Mouse (Mus musculus) megakaryocyte, embryonic 14.5 days (primary cell): Measurements from ENCODE around the gene Aspscr1. TPM values are rescaled to one million over a fixed set of nuclear protein-coding genes. Genes with fewer than 3 reads are reported as not detected.

Experiments used
- H3K27me3 ChIP-seq: replicated peaks from 2 replicates; pipeline ENCODE3; 2012; ENCODE audit warnings: inconsistent platforms
- H3K36me3 ChIP-seq: replicated peaks from 2 replicates; pipeline ENCODE3; 2012; ENCODE audit warnings: low read length, inconsistent platforms, mixed read lengths
- H3K4me1 ChIP-seq: 2 replicates; pipeline ENCODE4 v1.6.1; 2012; ENCODE audit warnings: inconsistent platforms
- H3K4me3 ChIP-seq: replicated peaks from 2 replicates; pipeline ENCODE3; 2012; ENCODE audit warnings: moderate library complexity, mild to moderate bottlenecking, inconsistent platforms
- H3K9me3 ChIP-seq: 2 replicates; pipeline ENCODE4 v1.6.1; 2012; ENCODE audit warnings: inconsistent platforms
- FLI1 ChIP-seq: IDR thresholded peaks from 2 replicates; pipeline ENCODE4 v1.6.1; 2012; ENCODE audit warnings: low read length, inconsistent platforms, mixed read lengths
- GATA1 ChIP-seq: IDR thresholded peaks from 3 replicates; pipeline ENCODE4 v1.6.1; 2012; ENCODE audit warnings: mixed read lengths, low read length, inconsistent platforms, borderline replicate concordance
- polyA plus RNA-seq: library from polyadenylated mRNA; stranded (reverse); fragments of >175 nt; gene quantifications from 2 replicates; pipeline ENCODE4 v1.2.3, GENCODE M21; 2012; ENCODE audit warnings: low replicate concordance; ENCODE audit not compliant: insufficient read depth

The Aspscr1 gene
- polyA plus RNA-seq, 1 experiment, result 458 TPM

DNA sequence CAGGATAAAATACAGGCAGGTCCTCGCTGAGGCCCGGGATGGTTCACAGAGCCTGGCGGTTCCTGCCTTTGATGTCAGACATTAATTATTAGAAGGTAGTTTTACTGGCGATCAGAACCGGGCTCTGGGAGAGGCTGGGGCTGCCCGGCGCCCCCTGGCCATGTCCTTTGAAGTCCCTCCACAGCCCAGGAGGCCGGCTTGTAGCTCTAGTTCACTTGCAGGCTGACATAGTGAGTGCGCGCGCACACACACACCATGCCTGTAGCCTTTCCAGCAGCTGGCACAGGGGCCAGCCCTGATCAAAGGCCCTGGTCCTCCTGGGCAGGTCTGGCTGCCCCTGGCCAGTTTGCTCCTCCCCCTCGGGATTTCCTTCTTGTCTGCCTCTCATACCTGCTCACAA, 22.9 kb downstream of the Aspscr1 start:
- H3K4me3 ChIP-seq, result no peak overlapping the region
- H3K36me3 ChIP-seq, result peaks cover 96% of the 10 kb centered on the region
- peaks cover 28% of the 10 kb centered on the region for H3K4me1 ChIP-seq
- no peaks in the 10 kb centered on the region for H3K9me3 ChIP-seq
- TF ChIP-seq FLI1, result no peak
- TF ChIP-seq GATA1, result no peak
- H3K27me3 ChIP-seq, result no peaks in the 10 kb centered on the region

DNA sequence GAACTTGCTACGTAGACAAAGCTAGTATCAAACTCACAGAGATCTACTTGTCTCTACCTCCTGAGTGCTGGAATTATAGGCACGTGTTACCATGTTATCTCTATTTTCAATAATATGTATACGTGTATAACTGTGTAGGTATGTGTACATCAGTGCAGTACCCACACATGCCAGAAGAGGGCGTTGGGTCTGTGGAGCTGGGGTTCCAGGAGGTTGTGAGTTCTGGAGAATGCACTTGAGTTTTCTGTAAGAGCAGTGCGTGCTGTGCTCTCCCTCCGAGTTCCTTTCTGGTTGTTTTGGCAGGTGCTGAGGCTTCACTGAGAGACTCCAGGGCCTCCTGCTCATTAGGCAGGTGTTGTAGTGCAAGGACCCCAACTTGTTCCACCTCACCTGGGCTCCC, 23.8 kb downstream of the Aspscr1 start:
- H3K4me1 ChIP-seq, result peaks cover 33% of the 10 kb centered on the region
- TF ChIP-seq FLI1 (no peak), GATA1 (no peak)
- H3K36me3 ChIP-seq, result peaks cover 99% of the 10 kb centered on the region
- no peaks in the 10 kb centered on the region for H3K9me3 ChIP-seq
- no peak overlapping the region for H3K4me3 ChIP-seq
- H3K27me3 ChIP-seq, result no peaks in the 10 kb centered on the region

DNA sequence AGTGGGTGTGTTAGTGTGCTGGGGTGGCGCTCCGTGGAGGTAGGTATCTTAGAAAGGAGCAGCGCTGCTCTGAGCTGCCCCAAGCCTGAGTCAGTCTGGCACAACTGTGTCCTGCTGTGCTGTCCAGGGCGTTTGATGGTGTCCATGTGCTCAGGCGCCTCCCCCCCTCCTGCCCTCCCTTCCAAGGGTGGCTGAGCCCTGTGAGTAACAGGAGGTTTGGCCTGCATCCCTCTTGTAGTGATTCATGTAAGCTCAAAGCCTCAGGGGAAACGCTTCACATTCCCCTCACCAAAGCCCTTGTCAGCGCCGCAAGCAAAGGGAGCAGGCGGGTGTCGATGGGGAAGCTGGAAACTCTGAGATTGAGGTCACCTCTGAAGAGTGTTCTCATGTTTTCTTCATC, 25.0 kb downstream of the Aspscr1 start:
- TF ChIP-seq GATA1 (no peak), FLI1 (no peak)
- Histone ChIP-seq H3K27me3 (no peaks in the 10 kb centered on the region), H3K36me3 (peaks cover 97% of the 10 kb centered on the region), H3K4me3 (no peak overlapping the region), H3K9me3 (no peaks in the 10 kb centered on the region), H3K4me1 (peaks cover 21% of the 10 kb centered on the region)

DNA sequence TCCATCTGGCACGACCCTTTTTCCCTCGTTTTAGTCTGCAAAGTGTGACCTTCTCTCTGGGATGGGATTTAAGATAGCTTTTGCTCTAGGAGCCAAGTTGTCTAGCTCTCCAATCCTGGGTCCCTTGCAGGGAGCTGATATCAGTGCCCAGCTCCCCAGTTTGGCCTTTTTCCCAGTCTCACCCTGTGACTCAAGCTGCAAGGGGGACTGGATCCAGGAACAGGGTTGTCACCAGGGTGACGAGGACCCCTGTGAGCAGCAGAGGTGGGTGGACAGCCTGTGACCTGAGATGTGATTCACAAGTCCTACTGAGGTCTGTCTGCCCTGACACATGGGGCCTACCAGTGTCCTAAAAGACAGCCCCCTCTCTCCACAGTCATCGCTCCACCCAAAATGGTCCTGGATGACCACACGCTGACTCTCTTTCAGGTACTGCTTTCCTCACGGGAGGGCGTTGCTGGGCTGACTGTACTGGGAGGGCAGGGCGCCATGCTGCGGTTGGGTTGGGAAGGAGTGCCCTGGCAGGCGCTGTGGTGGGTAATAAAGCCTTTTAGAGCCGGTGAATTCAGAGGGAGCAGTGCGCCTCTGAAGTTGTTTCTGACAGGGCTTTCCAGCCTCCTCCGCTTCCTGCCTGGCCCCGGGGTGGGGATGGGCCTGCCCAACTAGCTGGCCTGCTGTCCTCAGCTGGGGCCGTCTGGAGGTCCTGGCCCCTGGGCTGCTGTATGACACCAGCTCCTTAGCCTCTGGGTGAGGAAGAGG, 31.1 kb downstream of the Aspscr1 start:
- no peaks in the 10 kb centered on the region for H3K27me3 ChIP-seq
- H3K36me3 ChIP-seq, result peaks cover 88% of the 10 kb centered on the region
- H3K4me3 ChIP-seq, result no peak overlapping the region
- H3K9me3 ChIP-seq, result no peaks in the 10 kb centered on the region
- no peak for TF ChIP-seq FLI1
- H3K4me1 ChIP-seq, result peaks cover 30% of the 10 kb centered on the region

DNA sequence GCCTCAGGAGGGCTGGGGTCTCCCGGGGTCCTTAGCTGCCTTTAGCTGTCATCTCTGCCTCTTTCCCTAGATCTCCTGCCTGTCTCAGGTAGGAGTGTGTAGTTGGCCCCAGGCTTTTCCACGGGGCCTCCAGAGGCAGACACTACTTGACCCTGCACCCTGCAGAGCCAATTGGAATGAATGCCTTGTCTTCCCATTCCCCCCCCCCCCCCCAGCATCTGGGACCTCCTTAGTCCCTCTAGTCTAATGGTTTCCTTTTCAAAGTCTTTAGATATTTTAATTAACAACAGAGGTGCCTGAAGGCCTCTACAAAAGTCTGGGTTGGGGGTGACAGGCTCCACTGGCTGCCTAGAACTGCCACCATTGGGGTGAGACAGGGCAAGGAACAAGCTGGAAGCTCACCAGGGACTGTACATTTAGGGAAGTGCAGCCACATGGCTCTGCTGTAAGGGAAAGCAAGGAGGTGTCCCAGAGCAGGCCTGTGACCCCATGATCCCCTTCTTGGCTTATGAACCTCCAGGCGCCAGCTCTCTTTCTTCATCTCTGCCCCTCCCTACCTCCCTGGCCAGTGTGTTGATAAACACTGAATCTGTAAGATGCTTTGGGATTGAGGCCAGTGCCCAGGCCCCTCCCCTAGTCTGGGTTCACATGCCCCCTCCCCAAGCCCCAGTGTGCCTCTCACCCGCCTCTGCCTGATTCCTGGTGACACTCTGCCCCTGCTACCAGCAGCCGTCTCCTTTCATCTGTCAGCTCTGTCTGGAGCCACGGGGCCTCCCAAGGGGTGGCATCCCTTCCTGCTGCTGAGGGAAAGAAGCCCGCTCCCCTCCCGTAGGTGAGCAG, 31.9 kb downstream of the Aspscr1 start:
- Histone ChIP-seq H3K36me3 (peaks cover 88% of the 10 kb centered on the region), H3K9me3 (no peaks in the 10 kb centered on the region), H3K4me3 (no peak overlapping the region), H3K27me3 (no peaks in the 10 kb centered on the region), H3K4me1 (peaks cover 30% of the 10 kb centered on the region)
- TF ChIP-seq FLI1, result no peak
- no peak for TF ChIP-seq GATA1

DNA sequence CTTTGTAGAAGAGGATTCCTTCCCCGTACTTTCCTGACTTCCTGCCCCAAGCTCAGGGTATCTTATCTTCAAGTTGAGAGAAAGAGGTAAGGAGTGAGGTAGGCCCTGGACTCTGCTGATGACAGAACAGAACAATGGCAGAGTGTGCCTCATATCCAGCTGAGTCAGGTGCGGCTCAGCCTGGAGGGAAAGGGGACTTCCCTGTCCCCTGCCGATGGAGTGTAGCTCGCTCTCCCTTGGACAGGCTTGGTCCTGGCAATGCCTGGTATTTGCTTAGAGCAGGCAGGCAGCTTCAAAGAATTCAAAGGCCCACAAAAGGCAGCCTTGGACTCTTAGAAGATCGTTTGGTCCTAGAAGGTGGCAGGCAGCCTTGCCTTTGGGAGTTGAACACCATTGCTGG, 33.3 kb downstream of the Aspscr1 start:
- Histone ChIP-seq H3K4me1 (peaks cover 19% of the 10 kb centered on the region; the same call in 1 of the 2 replicates), H3K4me3 (no peak overlapping the region), H3K27me3 (no peaks in the 10 kb centered on the region), H3K9me3 (no peaks in the 10 kb centered on the region), H3K36me3 (peaks cover 88% of the 10 kb centered on the region)
- TF ChIP-seq GATA1 (no peak), FLI1 (no peak)

DNA sequence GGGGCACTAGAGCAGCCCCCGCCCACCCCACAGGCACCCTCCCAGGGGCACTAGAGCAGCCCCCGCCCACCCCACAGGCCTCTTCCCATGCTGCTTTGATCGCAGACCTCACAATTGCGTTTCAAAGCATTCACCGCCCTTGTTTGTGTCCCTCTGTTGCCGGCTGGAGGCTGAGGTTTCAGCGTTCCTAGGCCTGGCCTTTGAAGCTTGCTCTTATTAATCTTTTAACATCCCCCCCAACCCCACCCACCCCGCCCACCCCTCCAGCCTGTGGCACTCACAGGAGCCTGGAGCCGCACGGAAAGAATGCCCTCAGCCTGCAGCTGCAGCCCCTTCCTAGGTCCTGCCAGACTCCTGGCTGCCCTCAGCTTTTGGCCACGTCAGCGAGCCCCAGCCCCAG, 34.5 kb downstream of the Aspscr1 start:
- Histone ChIP-seq H3K4me3 (no peak overlapping the region), H3K27me3 (no peaks in the 10 kb centered on the region), H3K36me3 (peaks cover 88% of the 10 kb centered on the region), H3K9me3 (no peaks in the 10 kb centered on the region), H3K4me1 (peaks cover 24% of the 10 kb centered on the region)
- TF ChIP-seq GATA1, result no peak

DNA sequence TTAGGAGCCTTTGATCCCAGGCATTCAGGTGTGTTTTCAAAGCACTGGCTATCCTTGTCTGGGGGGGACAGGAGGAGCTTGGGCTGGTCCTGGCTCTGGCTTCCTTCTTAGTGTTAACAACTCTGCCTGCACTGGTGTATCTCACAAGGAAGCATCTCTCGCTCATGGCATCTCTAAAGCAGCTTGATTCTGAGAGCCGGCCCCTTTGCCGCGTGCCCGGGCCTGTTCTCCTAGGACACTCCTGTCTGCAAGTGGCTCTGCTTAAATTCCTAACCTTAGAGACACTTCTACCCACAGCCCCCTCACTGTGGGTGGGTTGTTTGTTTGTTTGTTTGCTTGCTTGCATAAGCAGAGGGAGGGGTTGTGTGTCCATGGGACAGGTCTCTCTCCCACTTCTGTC, 35.2 kb downstream of the Aspscr1 start:
- Histone ChIP-seq H3K36me3 (peaks cover 84% of the 10 kb centered on the region), H3K4me3 (no peak overlapping the region), H3K4me1 (peaks cover 32% of the 10 kb centered on the region), H3K9me3 (no peaks in the 10 kb centered on the region), H3K27me3 (no peaks in the 10 kb centered on the region)
- no peak for TF ChIP-seq GATA1
- no peak for TF ChIP-seq FLI1

DNA sequence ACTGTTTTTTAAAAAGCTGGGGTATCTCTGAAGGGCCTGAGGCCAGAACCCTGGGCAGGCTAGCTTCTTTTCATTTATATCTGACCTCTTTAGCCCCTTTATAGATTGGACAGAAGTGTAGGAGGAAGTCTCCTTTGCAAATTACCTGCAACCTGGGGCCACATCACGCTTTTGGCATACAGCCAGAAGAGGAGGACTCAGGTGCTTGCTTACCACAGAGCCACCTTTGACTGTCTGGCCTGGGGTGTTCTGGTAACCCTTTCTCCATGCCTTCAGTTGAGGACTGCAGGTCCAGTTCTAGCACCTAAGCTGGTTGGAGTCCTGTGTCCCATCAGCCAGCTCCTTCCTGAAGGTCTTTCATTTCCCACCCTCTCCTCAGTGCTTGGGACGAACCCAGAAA, 36.8 kb downstream of the Aspscr1 start:
- H3K36me3 ChIP-seq, result peaks cover 69% of the 10 kb centered on the region

DNA sequence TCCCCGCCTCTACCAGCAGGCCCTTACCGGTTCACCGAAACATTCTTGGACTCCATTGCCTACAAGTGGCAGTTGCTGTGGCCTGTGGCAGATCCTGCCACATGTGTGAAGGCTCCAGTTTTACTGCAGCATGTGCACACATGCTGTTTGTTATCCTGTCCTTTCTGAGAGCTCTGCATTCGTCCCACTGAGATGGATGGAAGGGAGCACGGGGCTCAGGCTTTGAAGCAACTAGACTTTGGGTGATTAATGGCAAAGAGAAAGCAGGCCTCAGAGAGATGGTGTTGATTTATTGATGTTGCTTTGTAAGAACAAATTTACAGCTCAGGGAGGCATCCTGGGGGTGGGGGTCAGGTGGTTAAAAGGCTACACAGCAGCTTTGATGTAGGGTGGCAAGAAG, 37.9 kb downstream of the Aspscr1 start:
- no peaks in the 10 kb centered on the region for H3K27me3 ChIP-seq
- TF ChIP-seq FLI1 (no peak), GATA1 (no peak)
- H3K4me1 ChIP-seq, result peaks cover 43% of the 10 kb centered on the region
- no peaks in the 10 kb centered on the region for H3K9me3 ChIP-seq
- peaks cover 67% of the 10 kb centered on the region for H3K36me3 ChIP-seq
- H3K4me3 ChIP-seq, result no peak overlapping the region

More for the DNA sequence above, 36.8 kb downstream of the Aspscr1 start:
- no peak overlapping the region for H3K4me3 ChIP-seq
- H3K4me1 ChIP-seq, result peaks cover 36% of the 10 kb centered on the region
- no peaks in the 10 kb centered on the region for H3K27me3 ChIP-seq
- TF ChIP-seq FLI1 (no peak), GATA1 (no peak)
- no peaks in the 10 kb centered on the region for H3K9me3 ChIP-seq
